Mouse (Mus musculus) C3H10T1/2 (cell line): ENCODE measurements around the gene Mrpl48. TPM values are rescaled to one million over a fixed set of nuclear protein-coding genes. Genes with fewer than 3 reads are reported as not detected.

Source experiments
- polyA plus RNA-seq, 2 experiments: library from polyadenylated mRNA; unstranded; fragments of >200 nt; fragmentation: generic; extraction: Trizol; gene quantifications; one replicate each; pipeline ENCODE4 v1.2.1; 2012; ENCODE audit warnings: missing spikeins in 2 of 2

Mrpl48 gene
- polyA plus RNA-seq, result 10 to 100 TPM; 23.0 to 26.3 TPM

GRCm38 (mm10) chr7:100608130-100608741 is at the start of gene Mrpl48:
Gene Mrpl48, minus strand, starts transcription at chr7:100608301.

GRCm38 (mm10) chr7:100607214-100608129 is 629 bp downstream of the Mrpl48 start, which contains the start of gene Rab6a:
Gene Rab6a, plus strand, starts transcription at chr7:100607410.

GRCm38 (mm10) chr7:100536804-100537518 is 71.1 kb downstream of the Mrpl48 start, which contains the start of gene Coa4:
Gene Coa4, plus strand, starts transcription at chr7:100537071.

GRCm38 (mm10) chr7:100514573-100514972 is 93.5 kb downstream of the Mrpl48 start, which contains the start of gene Dnajb13:
Gene Dnajb13, minus strand, starts transcription at chr7:100514960.

Other genes with a start within 250 kb of the Mrpl48 start
- gene C2cd3, start 236.1 kb downstream of the Mrpl48 start, polyA plus RNA-seq, result 1 to 10 TPM; 1.1 to 9.2 TPM
- gene Ppme1, start 236.0 kb downstream of the Mrpl48 start, polyA plus RNA-seq, result 10 to 100 TPM; 10.9 to 26.6 TPM
- gene Ucp3, start 135.3 kb downstream of the Mrpl48 start, polyA plus RNA-seq, result under 1 TPM in 1 of 2 experiments, not detected in 1; 0.05 TPM
- gene Ucp2, start 115.0 kb downstream of the Mrpl48 start, polyA plus RNA-seq, result under 1 TPM; 0.12 to 0.78 TPM
- not detected for gene Dnajb13, start 93.3 kb downstream of the Mrpl48 start, polyA plus RNA-seq
- 10 to 100 TPM; 11.0 to 11.3 TPM for gene Coa4, start 71.2 kb downstream of the Mrpl48 start, polyA plus RNA-seq
- gene Rab6a, start 891 bp downstream of the Mrpl48 start, polyA plus RNA-seq, result 10 to 100 TPM in 1 of 2 experiments, 1 to 10 TPM in 1; 5.5 to 22.9 TPM
- gene Plekhb1, start 54.1 kb upstream of the Mrpl48 start, polyA plus RNA-seq, result under 1 TPM; 0.22 to 0.39 TPM
- 10 to 100 TPM in 1 of 2 experiments, 1 to 10 TPM in 1; 3.7 to 24.4 TPM for gene Fam168a, start 98.3 kb upstream of the Mrpl48 start, polyA plus RNA-seq